Mouse (Mus musculus) bone marrow, adult 2 months (tissue): ENCODE results near the gene Arhgap5.

Experiments used
- CTCF ChIP-seq: fragments of 200-500 bp; IDR thresholded peaks from 2 replicates; pipeline ENCODE4 v1.5.1; 2011; ENCODE audit warnings: low read length, control low read depth; ENCODE audit not compliant: control insufficient read depth, insufficient read depth
- POLR2A ChIP-seq: fragments of 200-500 bp; IDR thresholded peaks from 2 replicates; pipeline ENCODE4 v1.6.1; 2011; ENCODE audit warnings: low read depth, mild to moderate bottlenecking, control low read depth, low read length, borderline replicate concordance; ENCODE audit not compliant: control insufficient read depth

DNA sequence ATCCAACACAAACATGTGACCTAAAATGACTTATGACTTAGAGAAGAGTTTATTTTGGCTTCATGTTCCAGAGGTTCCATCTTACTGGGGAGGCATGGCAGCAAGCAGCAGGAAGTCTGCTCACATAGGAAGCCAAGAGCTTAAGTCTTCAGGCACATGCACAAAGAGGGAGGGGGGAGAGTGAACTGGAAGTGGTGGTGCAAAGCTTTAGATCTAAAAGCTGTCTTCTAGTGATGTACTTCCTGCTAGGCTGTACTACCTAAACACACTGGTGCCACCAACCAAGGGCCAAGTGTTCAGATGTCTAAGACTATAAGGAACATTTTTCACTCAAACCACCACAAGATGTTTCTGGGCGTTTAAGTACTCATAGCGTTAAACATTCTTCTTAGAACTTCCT, 48.3 kb downstream of the Arhgap5 start:
- no peak for TF ChIP-seq CTCF
- TF ChIP-seq POLR2A: no peak
